Mouse (Mus musculus) limb, embryonic 10.5 days (tissue): ENCODE results near the gene Limd1. TPM values are rescaled to one million over a fixed set of nuclear protein-coding genes. Genes with fewer than 3 reads are reported as not detected.

ENCODE experiments used
- DNase-seq: peaks from one replicate; pipeline ENCODE4 v3.0.0-alpha.2; 2017; ENCODE audit warnings: low spot score
- H3K27ac ChIP-seq: fragments of 300-500 bp; sonication (generic); 2 replicates; pipeline ENCODE4 v1.5.1; 2016; ENCODE audit warnings: mild to moderate bottlenecking
- H3K27me3 ChIP-seq: fragments of 300-500 bp; sonication (generic); 2 replicates; pipeline ENCODE4 v1.6.1; 2016; ENCODE audit warnings: low read depth, mild to moderate bottlenecking; ENCODE audit not compliant: poor library complexity, severe bottlenecking
- H3K36me3 ChIP-seq: fragments of 300-500 bp; sonication (generic); 2 replicates; pipeline ENCODE4 v1.6.1; 2016; ENCODE audit warnings: mild to moderate bottlenecking, moderate library complexity
- H3K4me1 ChIP-seq: fragments of 300-500 bp; sonication (generic); 2 replicates; pipeline ENCODE4 v1.6.1; 2016
- H3K4me3 ChIP-seq: fragments of 300-500 bp; sonication (generic); 2 replicates; pipeline ENCODE4 v1.5.1; 2016; ENCODE audit warnings: mild to moderate bottlenecking, moderate library complexity
- H3K9me3 ChIP-seq: fragments of 300-500 bp; sonication (generic); replicated peaks from 2 replicates; pipeline ENCODE4 v1.6.1; 2016; ENCODE audit warnings: mild to moderate bottlenecking
- WGBS: fragments of 180-500 bp; shearing (Covaris S2); methylation state at CpG from one replicate; pipeline ENCODE4 v1.1.7; 2016; 5-methylcytosine and 5-hydroxymethylcytosine counted together
- polyA plus RNA-seq: library from polyadenylated mRNA; unstranded; fragments of >200 nt; fragmentation: Nextera tagmentation; extraction: Ambion mirVana; gene quantifications from 2 replicates; pipeline ENCODE4 v1.2.1, GENCODE M21; 2016

Gene Limd1
- polyA plus RNA-seq, 1 experiment from 2014 or later: 55.2 TPM

DNA sequence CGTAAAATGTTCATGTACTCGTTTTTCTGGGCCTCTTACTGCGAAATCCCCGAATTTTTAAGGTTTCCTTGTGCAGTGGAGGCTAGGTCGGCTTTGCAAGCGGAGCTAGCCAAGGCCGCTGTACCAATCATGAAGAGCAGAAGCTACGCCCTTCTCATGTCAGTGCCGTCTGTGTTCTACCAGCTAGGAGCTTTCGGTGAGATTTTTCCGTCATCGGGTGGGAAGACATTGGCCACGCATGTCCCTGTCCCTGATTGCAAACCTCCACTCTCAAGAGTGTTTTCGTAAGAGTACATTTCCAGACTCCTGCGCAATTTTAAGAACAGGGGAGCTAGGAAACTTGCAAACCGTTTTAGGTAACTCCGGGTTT is 50.4 kb downstream of the Limd1 start:
- peak; percentile 60 for DNase-seq
- Histone ChIP-seq H3K36me3 (no peaks in the 10 kb centered on the region), H3K4me3 (peak overlapping the region; percentile 90), H3K4me1 (peaks cover 23% of the 10 kb centered on the region), H3K27ac (peak overlapping the region; percentile 74), H3K9me3 (no peaks in the 10 kb centered on the region), H3K27me3 (no peaks in the 10 kb centered on the region)
- WGBS: 1% methylated on average over 17 of the region's 17 CpGs

DNA sequence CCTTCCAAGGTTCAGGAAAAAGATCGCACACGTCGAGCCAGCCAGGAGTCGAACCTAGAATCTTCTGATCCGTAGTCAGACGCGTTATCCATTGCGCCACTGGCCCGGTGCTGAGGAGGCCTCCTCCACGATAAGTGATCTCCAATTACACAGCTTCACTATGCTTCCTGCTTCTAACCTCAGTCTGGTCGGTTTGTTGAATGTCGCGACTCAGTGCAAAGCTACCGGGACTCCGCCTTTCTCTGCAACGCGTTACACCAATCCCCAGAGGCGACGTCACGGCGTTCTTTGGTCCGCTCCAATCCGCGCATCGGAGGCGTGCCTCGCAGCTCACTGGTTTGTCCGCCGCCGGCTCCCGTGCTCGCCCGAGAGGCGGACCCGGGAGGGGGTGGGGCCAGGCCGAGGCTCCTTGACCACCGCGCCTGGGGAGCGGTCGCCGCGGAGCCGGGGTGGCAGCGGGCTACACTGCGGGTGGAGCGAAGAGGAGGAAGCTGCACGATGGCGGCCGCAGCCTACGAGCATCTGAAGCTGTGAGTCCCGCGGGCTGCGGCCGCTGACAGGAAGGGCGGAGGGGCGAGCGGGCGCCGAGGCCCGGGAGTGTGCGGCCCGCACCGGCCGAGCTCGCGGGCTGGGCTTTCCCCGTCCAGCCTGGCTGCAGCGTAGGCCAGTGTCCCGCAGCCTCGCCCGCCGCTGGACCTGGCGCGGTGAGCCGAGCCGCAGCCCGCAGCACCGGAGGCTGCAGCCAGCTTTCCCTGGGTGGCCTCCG is 51.1 kb downstream of the Limd1 start, which contains the start of gene Sacm1l:
TSS of gene Sacm1l (plus strand) at position 368 of the 766 bp plus-strand sequence.
- peak; percentile 98 for DNase-seq
- Histone ChIP-seq H3K9me3 (no peaks in the 10 kb centered on the region), H3K4me3 (peak within 1 kb of the TSS; percentile 90), H3K4me1 (peaks cover 23% of the 10 kb centered on the region), H3K27me3 (no peaks in the 10 kb centered on the region), H3K27ac (peak within 1 kb of the TSS; percentile 93), H3K36me3 (no peaks in the 10 kb centered on the region)
- under 1% methylated on average over 78 of the region's 79 CpGs for WGBS

GRCm38 (mm10) chr9:123530158-123530475 is 51.6 kb downstream of the Limd1 start:
- Histone ChIP-seq H3K9me3 (no peaks in the 10 kb centered on the region), H3K4me3 (peak overlapping the region; percentile 90), H3K27me3 (no peaks in the 10 kb centered on the region), H3K4me1 (peaks cover 23% of the 10 kb centered on the region), H3K36me3 (no peaks in the 10 kb centered on the region), H3K27ac (peak overlapping the region; percentile 93)
- no peak for DNase-seq
- WGBS: under 1% methylated on average over 13 of the region's 13 CpGs

DNA sequence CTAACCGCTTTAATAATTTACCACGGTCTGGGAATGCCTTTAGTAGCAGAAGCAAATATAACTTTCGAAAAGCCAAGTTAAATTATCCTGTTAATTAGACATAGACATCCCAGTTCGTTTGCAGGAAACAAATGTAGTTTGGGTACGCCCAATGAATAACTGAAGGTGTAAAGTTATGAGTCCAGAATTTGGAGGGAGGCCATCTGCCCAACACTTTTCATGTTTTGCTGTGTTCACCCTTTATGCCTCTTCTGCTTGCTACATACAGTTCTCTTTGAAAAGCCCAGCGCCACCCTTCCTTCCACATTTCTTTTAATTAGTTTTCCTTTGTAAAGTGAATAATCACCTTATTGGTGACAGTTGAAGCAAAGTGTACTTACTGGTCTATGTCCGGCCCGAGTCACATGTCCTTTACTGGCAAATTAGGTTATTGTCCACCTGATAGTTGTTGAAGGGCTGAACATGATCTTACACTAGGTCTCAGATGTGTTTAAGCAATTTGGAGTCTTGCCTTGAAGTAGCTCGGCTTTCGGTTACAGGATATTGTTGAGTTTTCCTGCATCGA is 52.1 kb downstream of the Limd1 start:
- H3K27me3 ChIP-seq: no peaks in the 10 kb centered on the region
- peak overlapping the region; percentile 90 for H3K4me3 ChIP-seq
- H3K9me3 ChIP-seq: no peaks in the 10 kb centered on the region
- no peaks in the 10 kb centered on the region for H3K36me3 ChIP-seq
- H3K4me1 ChIP-seq: peaks cover 23% of the 10 kb centered on the region
- peak overlapping the region; percentile 93; the same call in 1 of the 2 replicates for H3K27ac ChIP-seq
- DNase-seq: no peak
- 45% methylated on average over 11 of the region's 11 CpGs for WGBS

GRCm38 (mm10) chr9:123531234-123531633 is 52.7 kb downstream of the Limd1 start:
- Histone ChIP-seq H3K27ac (no peak overlapping the region), H3K4me1 (peaks cover 23% of the 10 kb centered on the region), H3K36me3 (no peaks in the 10 kb centered on the region), H3K9me3 (no peaks in the 10 kb centered on the region), H3K4me3 (peak overlapping the region; percentile 90), H3K27me3 (no peaks in the 10 kb centered on the region)
- DNase-seq: no peak

GRCm38 (mm10) chr9:123536613-123537012 is 58.1 kb downstream of the Limd1 start:
- Histone ChIP-seq H3K4me1 (peaks cover 10% of the 10 kb centered on the region), H3K36me3 (no peaks in the 10 kb centered on the region), H3K27me3 (no peaks in the 10 kb centered on the region), H3K9me3 (no peaks in the 10 kb centered on the region), H3K27ac (no peak overlapping the region), H3K4me3 (no peak overlapping the region)
- WGBS: over 99% methylated on average over 2 of the region's 2 CpGs
- no peak for DNase-seq

DNA sequence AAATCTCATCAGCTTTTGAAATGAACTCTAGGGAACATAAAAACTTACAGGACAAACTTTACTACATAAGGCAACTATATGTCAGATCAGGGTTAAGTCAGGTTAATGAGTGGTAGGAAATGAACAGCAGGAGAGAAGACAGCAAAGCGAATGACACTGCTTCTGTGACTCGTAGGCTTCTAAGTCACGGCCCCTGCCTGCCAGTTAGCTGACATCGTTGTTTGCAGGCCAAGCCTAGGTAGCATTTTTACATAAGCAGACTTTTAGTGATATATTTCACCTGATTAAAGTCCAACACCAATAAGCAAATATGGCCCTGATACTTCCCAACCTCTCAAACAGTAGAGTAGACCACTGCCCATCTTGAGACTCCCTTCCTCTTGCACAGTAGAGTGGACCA is 59.7 kb downstream of the Limd1 start:
- H3K27me3 ChIP-seq: no peaks in the 10 kb centered on the region
- H3K27ac ChIP-seq: no peak overlapping the region
- no peak overlapping the region for H3K4me3 ChIP-seq
- WGBS: 53% methylated on average over 4 of the region's 4 CpGs
- peaks cover 6% of the 10 kb centered on the region; the same call in 1 of the 2 replicates for H3K4me1 ChIP-seq
- H3K9me3 ChIP-seq: no peaks in the 10 kb centered on the region
- DNase-seq: no peak
- H3K36me3 ChIP-seq: peaks cover 5% of the 10 kb centered on the region; the same call in 1 of the 2 replicates

GRCm38 (mm10) chr9:123539093-123539492 is 60.6 kb downstream of the Limd1 start:
- 71% methylated on average over 1 of the region's 1 CpGs for WGBS
- DNase-seq: no peak
- Histone ChIP-seq H3K27me3 (no peaks in the 10 kb centered on the region), H3K9me3 (no peaks in the 10 kb centered on the region), H3K36me3 (peaks cover 8% of the 10 kb centered on the region; the same call in 1 of the 2 replicates), H3K4me1 (peaks cover 6% of the 10 kb centered on the region; the same call in 1 of the 2 replicates), H3K27ac (no peak overlapping the region), H3K4me3 (no peak overlapping the region)

GRCm38 (mm10) chr9:123539823-123540222 is 61.3 kb downstream of the Limd1 start:
- H3K9me3 ChIP-seq: no peaks in the 10 kb centered on the region
- H3K27ac ChIP-seq: no peak overlapping the region
- no peak for DNase-seq
- H3K36me3 ChIP-seq: peaks cover 8% of the 10 kb centered on the region; the same call in 1 of the 2 replicates
- peaks cover 6% of the 10 kb centered on the region; the same call in 1 of the 2 replicates for H3K4me1 ChIP-seq
- 88% methylated on average over 2 of the region's 2 CpGs for WGBS
- H3K27me3 ChIP-seq: no peaks in the 10 kb centered on the region
- H3K4me3 ChIP-seq: no peak overlapping the region

DNA sequence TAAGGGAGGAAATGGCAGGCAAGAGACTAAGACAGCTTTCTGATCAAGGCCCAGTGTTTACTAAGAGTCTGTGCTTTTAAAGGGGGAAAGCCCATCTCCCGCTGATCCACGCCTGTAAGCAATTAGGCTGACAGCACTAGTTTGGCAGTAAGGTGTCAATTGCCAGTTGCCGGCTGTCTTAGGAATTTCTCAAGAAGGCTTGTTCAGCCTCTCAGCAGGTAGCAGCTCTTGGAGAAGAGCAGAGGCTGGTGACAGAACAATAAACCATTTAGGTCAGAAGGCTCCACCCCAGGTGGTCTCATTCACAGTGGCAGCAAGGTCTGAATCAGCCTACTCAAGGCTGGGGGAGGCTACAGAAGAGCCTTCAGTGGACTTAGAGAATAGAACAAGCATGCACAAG is 76.1 kb downstream of the Limd1 start:
- DNase-seq: peak; percentile 50
- H3K4me3 ChIP-seq: no peak overlapping the region
- 8% methylated on average over 3 of the region's 3 CpGs for WGBS
- peaks cover 9% of the 10 kb centered on the region for H3K4me1 ChIP-seq
- no peak overlapping the region for H3K27ac ChIP-seq
- H3K36me3 ChIP-seq: peaks cover 90% of the 10 kb centered on the region
- no peaks in the 10 kb centered on the region for H3K27me3 ChIP-seq
- no peaks in the 10 kb centered on the region for H3K9me3 ChIP-seq

Other genes starting within 250 kb of the Limd1 start
- gene Tmem158, start 217.9 kb upstream of the Limd1 start, polyA plus RNA-seq: 4.2 and 4.9 TPM in 2 replicates
- 750 and 785 TPM in 2 replicates for gene Lars2, start 111.8 kb upstream of the Limd1 start, polyA plus RNA-seq
- gene Sacm1l, start 51.1 kb downstream of the Limd1 start, polyA plus RNA-seq: 39.9 and 45.3 TPM in 2 replicates
- 0.15 and 0.20 TPM in 2 replicates for gene Slc6a20b, start 153.9 kb downstream of the Limd1 start, polyA plus RNA-seq
- gene Ccr9, start 199.7 kb downstream of the Limd1 start, polyA plus RNA-seq: 0.06 and 0.10 TPM in 2 replicates
- gene Slc6a20a, start 200.2 kb downstream of the Limd1 start, polyA plus RNA-seq: 0.08 TPM in 1 of 2 replicates, not detected in the other
- 35.3 and 35.6 TPM in 2 replicates for gene Lztfl1, start 239.0 kb downstream of the Limd1 start, polyA plus RNA-seq